Mouse (Mus musculus) forebrain, embryonic 11.5 days (tissue): ENCODE results near the gene Mtx1. TPM values are rescaled to one million over a fixed set of nuclear protein-coding genes. Genes with fewer than 3 reads are reported as not detected.

ENCODE experiments used
- ATAC-seq: fragments of 200-750 bp; cut with Nextera tagmentation; replicated peaks from 2 replicates; pipeline ENCODE4 v1.8.0; 2017; ENCODE audit warnings: moderate TSS enrichment; ENCODE audit not compliant: low FRiP score
- DNase-seq: peaks from one replicate; pipeline ENCODE4 v3.0.0-alpha.2; 2017; ENCODE audit warnings: low spot score
- H3K27ac ChIP-seq: fragments of 300-500 bp; sonication (generic); 2 replicates; pipeline ENCODE4 v1.5.1; 2014; ENCODE audit warnings: low read depth, low read length
- H3K27me3 ChIP-seq: fragments of 300-500 bp; sonication (generic); 2 replicates; pipeline ENCODE4 v1.6.1; 2014; ENCODE audit warnings: mild to moderate bottlenecking, low read length, mixed read lengths; ENCODE audit not compliant: control insufficient read depth, insufficient read depth
- H3K36me3 ChIP-seq: fragments of 300-500 bp; sonication (generic); 2 replicates; pipeline ENCODE4 v1.6.1; 2014; ENCODE audit warnings: mild to moderate bottlenecking, low read length, moderate library complexity, mixed read lengths; ENCODE audit not compliant: control insufficient read depth, insufficient read depth
- H3K4me1 ChIP-seq: fragments of 300-500 bp; sonication (generic); replicated peaks from 2 replicates; pipeline ENCODE4 v1.6.1; 2014; ENCODE audit warnings: low read length, mixed read lengths; ENCODE audit not compliant: control insufficient read depth, insufficient read depth
- H3K4me2 ChIP-seq: fragments of 300-500 bp; sonication (generic); 2 replicates; pipeline ENCODE4 v1.6.1; 2014; ENCODE audit warnings: low read depth, mild to moderate bottlenecking, low read length, moderate library complexity, mixed read lengths; ENCODE audit not compliant: severe bottlenecking
- H3K4me3 ChIP-seq: fragments of 300-500 bp; sonication (generic); 2 replicates; pipeline ENCODE4 v1.5.1; 2014; ENCODE audit warnings: low read depth, low read length
- H3K9ac ChIP-seq: fragments of 300-500 bp; sonication (generic); 2 replicates; pipeline ENCODE4 v1.6.1; 2014; ENCODE audit warnings: low read length
- H3K9me3 ChIP-seq: fragments of 300-500 bp; sonication (generic); 2 replicates; pipeline ENCODE4 v1.6.1; 2016; ENCODE audit warnings: low read length, mixed read lengths; ENCODE audit not compliant: control insufficient read depth
- WGBS: fragments of 180-500 bp; shearing (Covaris S2); extraction: QIAGEN DNeasy Blood & Tissue Kit; methylation state at CpG from one replicate; pipeline ENCODE4 v1.1.7; 2014; 5-methylcytosine and 5-hydroxymethylcytosine counted together
- polyA plus RNA-seq: library from polyadenylated mRNA; unstranded; fragments of >200 nt; fragmentation: Nextera tagmentation; extraction: Ambion mirVana; gene quantifications from 2 replicates; pipeline ENCODE4 v1.2.1, GENCODE M21; 2014

The Mtx1 gene
- polyA plus RNA-seq, 1 experiment from 2014 or later: 194 TPM

- DNase-seq: no peak
- Histone ChIP-seq H3K27ac (no peak overlapping the region), H3K36me3 (no peaks in the 10 kb centered on the region), H3K27me3 (no peaks in the 10 kb centered on the region), H3K4me1 (peaks cover 2% of the 10 kb centered on the region), H3K9me3 (no peaks in the 10 kb centered on the region), H3K4me2 (no peak overlapping the region), H3K9ac (no peak overlapping the region), H3K4me3 (no peak overlapping the region)
- 81% methylated on average over 1 of the region's 1 CpGs for WGBS
- no peak for ATAC-seq
Observed at GRCm38 (mm10) chr3:89193351-89193750, 33.5 kb downstream of the Mtx1 start.

GRCm38 (mm10) chr3:89190436-89190835, 36.5 kb downstream of the Mtx1 start:
- H3K27ac ChIP-seq: no peak overlapping the region
- H3K36me3 ChIP-seq: no peaks in the 10 kb centered on the region
- H3K4me1 ChIP-seq: peaks cover 11% of the 10 kb centered on the region
- H3K4me3 ChIP-seq: no peak overlapping the region
- no peaks in the 10 kb centered on the region for H3K9me3 ChIP-seq
- ATAC-seq (no peak), DNase-seq (no peak)
- no peak overlapping the region for H3K9ac ChIP-seq
- H3K27me3 ChIP-seq: no peaks in the 10 kb centered on the region
- H3K4me2 ChIP-seq: no peak overlapping the region
- 90% methylated on average over 8 of the region's 8 CpGs for WGBS

- H3K36me3 ChIP-seq: no peaks in the 10 kb centered on the region
- H3K9ac ChIP-seq: no peak overlapping the region
- H3K9me3 ChIP-seq: no peaks in the 10 kb centered on the region
- DNase-seq (no peak), ATAC-seq (no peak)
- no peaks in the 10 kb centered on the region for H3K27me3 ChIP-seq
- H3K4me2 ChIP-seq: no peak overlapping the region
- no peak overlapping the region for H3K4me3 ChIP-seq
- WGBS: 63% methylated on average over 12 of the region's 12 CpGs
- H3K27ac ChIP-seq: no peak overlapping the region
- H3K4me1 ChIP-seq: peaks cover 21% of the 10 kb centered on the region
Observed at GRCm38 (mm10) chr3:89188478-89188875, 38.4 kb downstream of the Mtx1 start.

- Histone ChIP-seq H3K4me3 (no peak overlapping the region), H3K27ac (no peak overlapping the region), H3K36me3 (no peaks in the 10 kb centered on the region), H3K9me3 (no peaks in the 10 kb centered on the region), H3K4me1 (peaks cover 23% of the 10 kb centered on the region), H3K27me3 (no peaks in the 10 kb centered on the region), H3K4me2 (no peak overlapping the region), H3K9ac (peak overlapping the region; percentile 27; the same call in 1 of the 2 replicates)
- DNase-seq: no peak
- ATAC-seq: no peak
- 56% methylated on average over 18 of the region's 18 CpGs for WGBS
Observed at GRCm38 (mm10) chr3:89187690-89188477, 39.0 kb downstream of the Mtx1 start.

DNA sequence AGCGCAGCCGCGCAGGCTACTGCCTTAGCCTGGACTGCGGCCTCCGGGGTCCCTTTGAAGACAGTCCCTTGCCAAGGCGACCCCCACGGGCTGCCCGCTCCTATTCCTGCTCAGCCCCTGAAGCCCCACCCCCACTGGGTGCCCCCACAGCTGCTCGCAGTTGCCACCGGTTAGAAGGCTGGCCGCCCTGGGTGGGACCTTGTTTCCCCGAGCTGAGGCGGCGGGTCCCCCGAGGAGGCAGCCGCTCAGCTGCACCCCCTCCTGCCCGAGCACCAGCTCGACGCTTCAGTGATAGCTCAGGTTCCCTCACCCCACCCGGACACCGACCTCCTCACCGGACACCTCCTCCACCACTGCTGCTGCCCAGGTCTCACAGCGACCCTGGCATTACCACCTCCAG, 39.7 kb downstream of the Mtx1 start:
- ATAC-seq (no peak), DNase-seq (no peak)
- Histone ChIP-seq H3K4me2 (0 out of 2 replicates have a peak overlapping the region, but pooled peaks have one; percentile 16), H3K27me3 (no peaks in the 10 kb centered on the region), H3K9me3 (no peaks in the 10 kb centered on the region), H3K4me1 (peaks cover 23% of the 10 kb centered on the region), H3K4me3 (no peak overlapping the region), H3K36me3 (no peaks in the 10 kb centered on the region), H3K9ac (no peak overlapping the region), H3K27ac (no peak overlapping the region)
- 31% methylated on average over 23 of the region's 23 CpGs for WGBS

DNA sequence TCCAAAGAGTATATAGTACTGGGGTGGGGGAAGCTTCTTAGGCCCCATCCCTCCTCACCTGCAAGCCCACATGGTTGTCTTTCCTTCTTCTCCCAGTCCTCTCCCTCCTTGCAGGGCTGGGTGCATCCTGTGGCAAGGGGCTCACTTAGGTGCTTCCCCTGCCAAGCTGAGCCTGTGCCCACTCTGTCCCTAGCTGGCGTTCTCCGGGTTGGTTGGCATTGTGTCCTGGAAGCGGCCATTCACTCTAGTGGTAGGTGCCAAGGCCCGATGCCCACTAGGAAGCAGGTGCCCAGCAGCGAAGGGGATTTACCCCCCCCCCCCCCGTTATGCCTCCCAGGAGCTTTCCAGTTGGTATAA, 43.0 kb downstream of the Mtx1 start:
- peak overlapping the region; percentile 97 for H3K4me2 ChIP-seq

GRCm38 (mm10) chr3:89183058-89183958, 43.6 kb downstream of the Mtx1 start, which contains the start of gene Fam189b:
Gene Fam189b, plus strand, starts transcription at chr3:89183143.
- peak within 1 kb of the TSS; percentile 85 for H3K9ac ChIP-seq
- H3K36me3 ChIP-seq: peaks cover 9% of the 10 kb centered on the region; the same call in 1 of the 2 replicates
- DNase-seq (peak; percentile 92), ATAC-seq (peak; percentile 94)
- no peaks in the 10 kb centered on the region for H3K9me3 ChIP-seq
- 6% methylated on average over 39 of the region's 39 CpGs for WGBS
- H3K4me3 ChIP-seq: peak within 1 kb of the TSS; percentile 55
- peak within 1 kb of the TSS; percentile 62 for H3K27ac ChIP-seq
- H3K4me2 ChIP-seq: peak within 1 kb of the TSS; percentile 97
- H3K4me1 ChIP-seq: peaks cover 26% of the 10 kb centered on the region
- no peaks in the 10 kb centered on the region for H3K27me3 ChIP-seq

More for the DNA sequence above, 43.0 kb downstream of the Mtx1 start:
- DNase-seq: no peak
- H3K27ac ChIP-seq: no peak overlapping the region
- H3K9ac ChIP-seq: peak overlapping the region; percentile 85
- H3K9me3 ChIP-seq: no peaks in the 10 kb centered on the region
- no peak for ATAC-seq
- whole genome bisulfite sequencing: 82% methylated on average over 6 of the region's 6 CpGs
- peaks cover 24% of the 10 kb centered on the region for H3K4me1 ChIP-seq
- H3K27me3 ChIP-seq: no peaks in the 10 kb centered on the region
- H3K4me3 ChIP-seq: peak overlapping the region; percentile 55
- H3K36me3 ChIP-seq: peaks cover 9% of the 10 kb centered on the region; the same call in 1 of the 2 replicates

GRCm38 (mm10) chr3:89182531-89183057, 44.3 kb downstream of the Mtx1 start:
- no peak overlapping the region; the same call in 1 of the 2 replicates for H3K4me2 ChIP-seq
- WGBS: 54% methylated on average over 7 of the region's 7 CpGs
- H3K4me1 ChIP-seq: peaks cover 25% of the 10 kb centered on the region
- H3K27ac ChIP-seq: no peak overlapping the region
- ATAC-seq (peak; percentile 38; the same call in 1 of the 2 replicates), DNase-seq (no peak)
- no peaks in the 10 kb centered on the region for H3K9me3 ChIP-seq
- no peaks in the 10 kb centered on the region for H3K27me3 ChIP-seq
- H3K4me3 ChIP-seq: peak overlapping the region; percentile 55
- no peak overlapping the region for H3K9ac ChIP-seq
- H3K36me3 ChIP-seq: peaks cover 9% of the 10 kb centered on the region; the same call in 1 of the 2 replicates
